Mouse (Mus musculus) c-Kit-positive CD71-negative TER-119-negative erythroid progenitor cells, embryonic 14.5 days (primary cell): Measurements from ENCODE around the gene Maml3.

Source experiments
- DNase-seq: peaks from one replicate; pipeline ENCODE4 v3.0.0-alpha.2; 2013; ENCODE audit warnings: low read depth

Maml3 gene

GRCm38 (mm10) chr3:51869980-51870379, 234.9 kb downstream of the Maml3 start:
- DNase-seq: no peak

GRCm38 (mm10) chr3:51868857-51869256, 236.0 kb downstream of the Maml3 start:
- no peak for DNase-seq

- no peak for DNase-seq
These were observed 238.4 kb downstream of the Maml3 start for GRCm38 (mm10) chr3:51866446-51866845.

GRCm38 (mm10) chr3:51861631-51862030, 243.2 kb downstream of the Maml3 start:
- DNase-seq: no peak

- no peak for DNase-seq
These were observed 244.4 kb downstream of the Maml3 start for GRCm38 (mm10) chr3:51860458-51860857.

- no peak for DNase-seq
These were observed 245.7 kb downstream of the Maml3 start for GRCm38 (mm10) chr3:51859208-51859607.

GRCm38 (mm10) chr3:51854152-51854551, 250.7 kb downstream of the Maml3 start:
- no peak for DNase-seq

GRCm38 (mm10) chr3:51853610-51854009, 251.3 kb downstream of the Maml3 start:
- DNase-seq: no peak

- no peak for DNase-seq
These were observed 252.2 kb downstream of the Maml3 start for GRCm38 (mm10) chr3:51852692-51853091.

GRCm38 (mm10) chr3:51851596-51851995, 253.3 kb downstream of the Maml3 start:
- DNase-seq: no peak

- DNase-seq: no peak
These were observed 255.4 kb downstream of the Maml3 start for GRCm38 (mm10) chr3:51849462-51849861.

- no peak for DNase-seq
These were observed 257.6 kb downstream of the Maml3 start for GRCm38 (mm10) chr3:51847262-51847661.

- no peak for DNase-seq
These were observed 260.6 kb downstream of the Maml3 start for GRCm38 (mm10) chr3:51844255-51844654.

GRCm38 (mm10) chr3:51842140-51842539, 262.7 kb downstream of the Maml3 start:
- DNase-seq: no peak

- DNase-seq: no peak
These were observed 263.3 kb downstream of the Maml3 start for GRCm38 (mm10) chr3:51841598-51841997.

- no peak for DNase-seq
These were observed 263.7 kb downstream of the Maml3 start for GRCm38 (mm10) chr3:51841177-51841576.

GRCm38 (mm10) chr3:51840095-51840805, 264.6 kb downstream of the Maml3 start:
- DNase-seq: no peak

GRCm38 (mm10) chr3:51839353-51839715, 265.5 kb downstream of the Maml3 start:
- DNase-seq: no peak

- no peak for DNase-seq
These were observed 266.1 kb downstream of the Maml3 start for GRCm38 (mm10) chr3:51838696-51839352.

- DNase-seq: no peak
These were observed 271.9 kb downstream of the Maml3 start for GRCm38 (mm10) chr3:51832985-51833384.

GRCm38 (mm10) chr3:51830821-51831429, 274.0 kb downstream of the Maml3 start:
- DNase-seq: no peak

GRCm38 (mm10) chr3:51825530-51825929, 279.3 kb downstream of the Maml3 start:
- no peak for DNase-seq

- no peak for DNase-seq
These were observed 280.4 kb downstream of the Maml3 start for GRCm38 (mm10) chr3:51824506-51824905.
